Mouse (Mus musculus) limb, embryonic 15.5 days (tissue): ENCODE measurements around the gene Ptgs1. TPM values are rescaled to one million over a fixed set of nuclear protein-coding genes. Genes with fewer than 3 reads are reported as not detected.

ENCODE experiments used
- ATAC-seq: fragments of 200-750 bp; cut with Nextera tagmentation; 2 replicates; pipeline ENCODE4 v1.8.0; 2017; ENCODE audit warnings: low read depth, moderate TSS enrichment; ENCODE audit not compliant: insufficient number of reproducible peaks, low FRiP score, low TSS enrichment
- H3K27ac ChIP-seq: fragments of 300-500 bp; sonication (generic); 2 replicates; pipeline ENCODE4 v1.5.1; 2015; ENCODE audit warnings: moderate library complexity, mild to moderate bottlenecking, inconsistent platforms
- H3K27me3 ChIP-seq: fragments of 300-500 bp; sonication (generic); 2 replicates; pipeline ENCODE4 v1.6.1; 2015; ENCODE audit warnings: inconsistent platforms
- H3K36me3 ChIP-seq: fragments of 300-500 bp; sonication (generic); 2 replicates; pipeline ENCODE4 v1.6.1; 2015; ENCODE audit warnings: inconsistent platforms
- H3K4me1 ChIP-seq: fragments of 300-500 bp; sonication (generic); 2 replicates; pipeline ENCODE4 v1.6.1; 2015; ENCODE audit warnings: inconsistent platforms
- H3K4me2 ChIP-seq: fragments of 300-500 bp; sonication (generic); 2 replicates; pipeline ENCODE4 v1.6.1; 2015; ENCODE audit warnings: mild to moderate bottlenecking, inconsistent platforms
- H3K4me3 ChIP-seq: fragments of 300-500 bp; sonication (generic); 2 replicates; pipeline ENCODE4 v1.5.1; 2015; ENCODE audit warnings: mild to moderate bottlenecking, inconsistent platforms
- H3K9ac ChIP-seq: fragments of 300-500 bp; sonication (generic); 2 replicates; pipeline ENCODE4 v1.6.1; 2015; ENCODE audit warnings: inconsistent platforms
- H3K9me3 ChIP-seq: fragments of 300-500 bp; sonication (generic); 2 replicates; pipeline ENCODE4 v1.6.1; 2016; ENCODE audit warnings: inconsistent platforms
- WGBS: fragments of 180-500 bp; shearing (Covaris S2); methylation state at CpG from one replicate; pipeline ENCODE4 v1.1.7; 2015; 5-methylcytosine and 5-hydroxymethylcytosine counted together
- polyA plus RNA-seq: library from polyadenylated mRNA; unstranded; fragments of >200 nt; fragmentation: Nextera tagmentation; extraction: Ambion mirVana; gene quantifications from 2 replicates; pipeline ENCODE4 v1.2.1, GENCODE M21; 2015

Gene Ptgs1
- polyA plus RNA-seq, 1 experiment from 2014 or later, result 21.8 TPM

- H3K27me3 ChIP-seq, result peaks cover 74% of the 10 kb centered on the region
- no peak overlapping the region for H3K27ac ChIP-seq
- H3K4me3 ChIP-seq, result no peak overlapping the region; the same call in 1 of the 2 replicates
- no peak overlapping the region for H3K9ac ChIP-seq
- no peaks in the 10 kb centered on the region for H3K36me3 ChIP-seq
- H3K4me1 ChIP-seq, result peaks cover 24% of the 10 kb centered on the region
- 22% methylated on average over 18 of the region's 18 CpGs for WGBS
- H3K9me3 ChIP-seq, result no peaks in the 10 kb centered on the region
- H3K4me2 ChIP-seq, result no peak overlapping the region
- no peak for ATAC-seq
These were observed 28.2 kb upstream of the Ptgs1 start for GRCm38 (mm10) chr2:36201756-36202610.

DNA sequence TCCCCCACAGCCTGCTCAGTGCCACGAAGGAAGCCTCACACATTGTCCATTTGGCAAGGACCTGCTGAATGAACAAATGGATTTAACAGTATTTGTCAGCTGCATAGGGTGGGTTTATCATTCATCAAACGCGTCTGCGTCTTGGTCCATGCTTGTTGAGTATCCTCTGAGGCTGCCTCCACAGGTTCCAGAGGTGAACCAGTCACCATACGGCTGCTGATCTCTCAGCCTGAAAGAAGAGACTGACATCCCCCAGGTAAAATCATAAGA lies 27.7 kb upstream of the Ptgs1 start:
- 18% methylated on average over 5 of the region's 5 CpGs for WGBS
- no peak overlapping the region for H3K9ac ChIP-seq
- H3K4me3 ChIP-seq, result peak overlapping the region; percentile 39; the same call in 1 of the 2 replicates

GRCm38 (mm10) chr2:36203011-36203825 lies 27.0 kb upstream of the Ptgs1 start:
- Histone ChIP-seq H3K4me1 (peaks cover 28% of the 10 kb centered on the region), H3K9ac (peak overlapping the region; percentile 21; the same call in 1 of the 2 replicates), H3K4me2 (peak overlapping the region; percentile 67), H3K27ac (no peak overlapping the region), H3K9me3 (no peaks in the 10 kb centered on the region), H3K27me3 (peaks cover 67% of the 10 kb centered on the region), H3K4me3 (peak overlapping the region; percentile 39), H3K36me3 (no peaks in the 10 kb centered on the region)
- 2% methylated on average over 39 of the region's 39 CpGs for WGBS
- no peak for ATAC-seq

More for the DNA sequence above, 27.7 kb upstream of the Ptgs1 start:
- no peak for ATAC-seq
- H3K27ac ChIP-seq, result no peak overlapping the region
- H3K27me3 ChIP-seq, result peaks cover 74% of the 10 kb centered on the region
- peaks cover 28% of the 10 kb centered on the region for H3K4me1 ChIP-seq
- peak overlapping the region; percentile 67; the same call in 1 of the 2 replicates for H3K4me2 ChIP-seq
- H3K36me3 ChIP-seq, result no peaks in the 10 kb centered on the region
- H3K9me3 ChIP-seq, result no peaks in the 10 kb centered on the region

DNA sequence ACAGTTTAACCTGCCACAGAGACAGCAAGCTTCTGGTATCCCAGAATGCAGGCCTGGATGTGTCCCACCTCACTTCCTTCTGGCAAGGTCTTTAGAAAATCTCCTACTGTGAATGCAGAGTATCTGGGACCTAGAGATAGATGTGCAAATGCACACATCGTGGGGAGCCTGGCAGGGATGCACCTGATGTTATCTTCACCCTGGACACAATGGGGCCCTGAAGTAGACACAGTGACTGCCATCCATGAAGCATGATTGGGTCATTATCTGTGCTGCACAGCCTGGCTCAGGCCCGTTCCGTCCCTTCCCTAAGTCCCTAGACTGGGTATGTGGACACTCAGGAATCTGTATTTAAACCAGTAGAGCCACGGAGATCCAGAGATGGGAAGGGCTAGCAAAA lies 25.6 kb upstream of the Ptgs1 start:
- no peak for ATAC-seq
- H3K4me3 ChIP-seq, result no peak overlapping the region
- no peak overlapping the region for H3K9ac ChIP-seq
- WGBS, result 58% methylated on average over 4 of the region's 4 CpGs
- H3K4me1 ChIP-seq, result peaks cover 28% of the 10 kb centered on the region
- no peaks in the 10 kb centered on the region for H3K9me3 ChIP-seq
- no peak overlapping the region for H3K27ac ChIP-seq
- H3K27me3 ChIP-seq, result peaks cover 68% of the 10 kb centered on the region
- no peak overlapping the region for H3K4me2 ChIP-seq
- no peaks in the 10 kb centered on the region for H3K36me3 ChIP-seq

GRCm38 (mm10) chr2:36207071-36207470 lies 23.2 kb upstream of the Ptgs1 start:
- Histone ChIP-seq H3K4me1 (peaks cover 37% of the 10 kb centered on the region), H3K9ac (no peak overlapping the region), H3K36me3 (no peaks in the 10 kb centered on the region), H3K4me3 (no peak overlapping the region), H3K4me2 (no peak overlapping the region), H3K27ac (no peak overlapping the region), H3K27me3 (peaks cover 69% of the 10 kb centered on the region), H3K9me3 (no peaks in the 10 kb centered on the region)
- no peak for ATAC-seq
- 20% methylated on average over 11 of the region's 11 CpGs for WGBS

GRCm38 (mm10) chr2:36210796-36211195 lies 19.4 kb upstream of the Ptgs1 start:
- Histone ChIP-seq H3K4me1 (peaks cover 20% of the 10 kb centered on the region; the same call in 1 of the 2 replicates), H3K36me3 (no peaks in the 10 kb centered on the region), H3K4me2 (no peak overlapping the region), H3K4me3 (peak overlapping the region; percentile 7; the same call in 1 of the 2 replicates), H3K27ac (no peak overlapping the region), H3K9ac (no peak overlapping the region), H3K9me3 (no peaks in the 10 kb centered on the region), H3K27me3 (peaks cover 40% of the 10 kb centered on the region)
- WGBS, result 8% methylated on average over 27 of the region's 34 CpGs
- no peak for ATAC-seq

DNA sequence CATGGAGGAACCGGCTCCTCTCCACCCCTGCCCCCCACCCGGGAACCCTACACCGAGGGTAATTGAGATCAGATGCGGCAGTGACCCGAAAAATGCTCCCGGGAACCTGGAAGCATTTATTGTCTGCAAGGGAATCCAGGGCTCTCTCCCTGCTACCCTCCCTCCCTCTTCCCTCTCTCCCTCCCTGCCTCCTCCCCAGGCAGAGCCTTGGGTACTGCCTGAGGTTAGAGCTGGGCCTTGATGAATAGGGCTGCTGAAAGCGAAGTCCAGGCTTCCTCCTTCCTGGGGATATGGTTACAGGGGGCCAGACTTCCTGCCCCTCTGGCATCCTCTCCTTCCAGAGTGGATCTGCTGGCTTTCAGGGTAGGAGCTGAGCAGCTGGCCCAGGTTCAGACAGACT lies 18.4 kb upstream of the Ptgs1 start:
- Histone ChIP-seq H3K27ac (no peak overlapping the region), H3K9ac (no peak overlapping the region), H3K9me3 (no peaks in the 10 kb centered on the region), H3K36me3 (no peaks in the 10 kb centered on the region), H3K4me2 (no peak overlapping the region), H3K4me3 (no peak overlapping the region), H3K4me1 (peaks cover 27% of the 10 kb centered on the region), H3K27me3 (peaks cover 39% of the 10 kb centered on the region)
- ATAC-seq, result no peak
- 18% methylated on average over 7 of the region's 7 CpGs for WGBS

GRCm38 (mm10) chr2:36213108-36213507 lies 17.1 kb upstream of the Ptgs1 start:
- peaks cover 39% of the 10 kb centered on the region for H3K27me3 ChIP-seq
- ATAC-seq, result no peak
- no peak overlapping the region for H3K4me2 ChIP-seq
- H3K4me1 ChIP-seq, result peaks cover 34% of the 10 kb centered on the region
- no peak overlapping the region for H3K4me3 ChIP-seq
- no peaks in the 10 kb centered on the region for H3K36me3 ChIP-seq
- WGBS, result 53% methylated on average over 7 of the region's 7 CpGs
- no peak overlapping the region for H3K9ac ChIP-seq
- H3K9me3 ChIP-seq, result no peaks in the 10 kb centered on the region
- no peak overlapping the region for H3K27ac ChIP-seq

DNA sequence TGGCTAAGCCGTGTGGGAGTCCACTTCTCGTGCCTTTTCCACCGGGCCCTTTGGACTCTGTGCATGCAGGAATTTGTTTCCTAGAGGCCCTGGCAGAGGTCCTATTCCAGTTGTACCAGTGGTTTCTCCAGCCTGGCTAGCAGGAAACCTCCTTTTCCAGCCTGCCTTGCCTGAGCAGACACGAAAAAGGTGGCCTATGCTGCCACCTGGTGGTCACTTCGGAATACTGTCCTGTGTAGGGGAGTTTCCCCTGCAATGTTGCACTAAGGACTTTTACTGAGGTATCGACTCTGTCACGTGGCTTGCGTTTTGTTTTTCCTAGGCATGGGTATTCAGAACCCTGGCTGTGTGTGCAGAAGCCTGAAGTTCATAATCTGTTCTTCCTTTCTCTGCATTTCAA lies 16.2 kb upstream of the Ptgs1 start:
- no peak overlapping the region for H3K27ac ChIP-seq
- no peak overlapping the region for H3K9ac ChIP-seq
- ATAC-seq, result no peak; the same call in 1 of the 2 replicates
- H3K36me3 ChIP-seq, result no peaks in the 10 kb centered on the region
- no peak overlapping the region for H3K4me2 ChIP-seq
- H3K4me3 ChIP-seq, result no peak overlapping the region
- WGBS, result 3% methylated on average over 8 of the region's 8 CpGs
- H3K27me3 ChIP-seq, result peaks cover 38% of the 10 kb centered on the region
- H3K9me3 ChIP-seq, result no peaks in the 10 kb centered on the region
- H3K4me1 ChIP-seq, result peaks cover 35% of the 10 kb centered on the region

DNA sequence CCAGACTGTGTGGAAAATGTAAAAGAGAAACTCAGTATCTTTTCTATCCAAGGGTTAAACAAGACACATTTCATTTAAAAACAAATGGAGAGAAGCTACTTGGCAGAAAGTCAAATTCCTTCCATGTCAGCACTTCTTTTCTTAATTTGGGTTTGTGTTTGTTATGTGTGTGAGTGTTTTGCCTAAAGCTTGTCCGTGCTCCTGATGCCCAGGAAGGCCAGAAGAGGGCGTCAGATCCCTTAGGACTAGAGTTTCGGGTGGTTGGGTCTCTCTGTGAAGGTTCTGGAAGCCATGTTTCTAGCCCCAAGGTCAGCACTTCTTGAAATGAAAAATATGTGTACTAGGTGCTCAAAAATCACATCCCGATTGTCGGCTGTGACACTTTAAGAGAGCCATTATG lies 15.8 kb upstream of the Ptgs1 start:
- H3K4me2 ChIP-seq, result no peak overlapping the region
- 66% methylated on average over 5 of the region's 5 CpGs for WGBS
- ATAC-seq, result no peak
- H3K4me3 ChIP-seq, result no peak overlapping the region
- no peaks in the 10 kb centered on the region for H3K36me3 ChIP-seq
- H3K9ac ChIP-seq, result no peak overlapping the region
- peaks cover 35% of the 10 kb centered on the region for H3K4me1 ChIP-seq
- peaks cover 34% of the 10 kb centered on the region for H3K27me3 ChIP-seq
- H3K27ac ChIP-seq, result no peak overlapping the region
- no peaks in the 10 kb centered on the region for H3K9me3 ChIP-seq

DNA sequence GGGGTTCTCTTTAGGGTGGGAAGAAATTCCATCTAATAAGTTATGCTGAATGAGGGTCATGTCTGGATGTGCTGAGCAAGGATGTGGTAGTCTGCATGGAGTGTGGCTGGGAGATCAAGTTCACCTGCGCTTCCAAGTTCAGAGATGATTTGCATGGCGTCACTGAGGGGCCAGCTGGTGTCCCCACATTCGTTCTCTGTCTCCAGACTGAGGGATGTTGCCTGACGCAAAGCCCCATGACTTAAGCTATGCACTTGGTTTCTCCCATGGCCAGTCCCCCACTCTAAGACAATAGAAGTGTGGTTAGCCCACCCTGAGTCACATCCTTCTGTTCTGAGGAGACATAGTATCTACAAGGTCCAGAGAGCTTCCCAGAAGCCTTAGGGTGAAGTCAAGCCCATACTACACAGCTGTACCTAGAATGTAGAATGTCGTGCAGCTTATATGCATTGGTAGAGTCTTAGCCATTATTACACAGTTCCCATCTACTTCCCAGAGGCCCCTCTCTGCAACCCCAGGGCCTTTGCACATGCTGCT lies 15.0 kb upstream of the Ptgs1 start:
- Histone ChIP-seq H3K27ac (no peak overlapping the region), H3K9me3 (no peaks in the 10 kb centered on the region), H3K9ac (no peak overlapping the region), H3K4me3 (no peak overlapping the region), H3K27me3 (peaks cover 25% of the 10 kb centered on the region), H3K4me2 (no peak overlapping the region), H3K36me3 (no peaks in the 10 kb centered on the region), H3K4me1 (peaks cover 36% of the 10 kb centered on the region)
- WGBS, result 90% methylated on average over 5 of the region's 5 CpGs
- ATAC-seq, result no peak

- no peak for ATAC-seq
These were observed 13.7 kb upstream of the Ptgs1 start for GRCm38 (mm10) chr2:36216546-36216945.

More at GRCm38 (mm10) chr2:36216546-36216945, 13.7 kb upstream of the Ptgs1 start:
- no peak overlapping the region for H3K4me2 ChIP-seq
- H3K36me3 ChIP-seq, result no peaks in the 10 kb centered on the region
- peaks cover 13% of the 10 kb centered on the region for H3K27me3 ChIP-seq
- H3K9ac ChIP-seq, result no peak overlapping the region
- H3K4me1 ChIP-seq, result peaks cover 34% of the 10 kb centered on the region
- H3K27ac ChIP-seq, result no peak overlapping the region
- no peak overlapping the region for H3K4me3 ChIP-seq
- no peaks in the 10 kb centered on the region for H3K9me3 ChIP-seq
